Mouse (Mus musculus) liver, adult 2 months (tissue): ENCODE measurements around the gene Twnk. TPM values are rescaled to one million over a fixed set of nuclear protein-coding genes. Genes with fewer than 3 reads are reported as not detected.

Source experiments
- DNase-seq: peaks from one replicate; pipeline ENCODE4 v3.0.0-alpha.2; 2011; ENCODE audit warnings: low read depth, low spot score; ENCODE audit errors: extremely low read depth
- H3K27ac ChIP-seq: fragments of 200-500 bp; replicated peaks from 2 replicates; pipeline ENCODE4 v1.5.1; 2012; ENCODE audit warnings: low read depth, mild to moderate bottlenecking, control low read depth, inconsistent platforms, low read length; ENCODE audit not compliant: insufficient read depth
- H3K27me3 ChIP-seq: fragments of 200-500 bp; 2 replicates; pipeline ENCODE4 v1.6.1; 2012; ENCODE audit warnings: mild to moderate bottlenecking, moderate library complexity, low read length, inconsistent platforms; ENCODE audit not compliant: control insufficient read depth, insufficient read depth
- H3K36me3 ChIP-seq: fragments of 200-500 bp; 2 replicates; pipeline ENCODE4 v1.6.1; 2012; ENCODE audit warnings: low read length, inconsistent platforms; ENCODE audit not compliant: control insufficient read depth, insufficient read depth
- H3K4me1 ChIP-seq: fragments of 200-500 bp; 2 replicates; pipeline ENCODE4 v1.6.1; 2011; ENCODE audit warnings: low read length; ENCODE audit not compliant: control insufficient read depth, insufficient read depth
- H3K4me3 ChIP-seq: fragments of 200-500 bp; 2 replicates; pipeline ENCODE4 v1.5.1; 2011; ENCODE audit warnings: low read depth, mild to moderate bottlenecking, control low read depth, low read length, moderate library complexity; ENCODE audit not compliant: insufficient read depth
- H3K79me2 ChIP-seq: fragments of 200-500 bp; 2 replicates; pipeline ENCODE4 v1.6.1; 2012; ENCODE audit warnings: inconsistent platforms, mild to moderate bottlenecking, low read length, moderate library complexity; ENCODE audit not compliant: control insufficient read depth, insufficient read depth
- H3K9ac ChIP-seq: fragments of 200-500 bp; 2 replicates; pipeline ENCODE4 v1.6.1; 2012; ENCODE audit warnings: low read depth, mild to moderate bottlenecking, control low read depth, inconsistent platforms, low read length
- CTCF ChIP-seq: fragments of 200-500 bp; IDR thresholded peaks from 2 replicates; pipeline ENCODE4 v1.5.1; 2011; ENCODE audit warnings: low read depth, low read length, control low read depth
- POLR2A ChIP-seq: fragments of 200-500 bp; IDR thresholded peaks from 2 replicates; pipeline ENCODE4 v1.6.1; 2011; ENCODE audit warnings: low read length, control low read depth; ENCODE audit not compliant: insufficient read depth; ENCODE audit errors: extremely low read depth
- WGBS: fragments of 180-500 bp; shearing (Covaris S2); methylation state at CpG from one replicate; pipeline ENCODE4 v1.1.7; 2018; 5-methylcytosine and 5-hydroxymethylcytosine counted together
- polyA plus RNA-seq: library from polyadenylated mRNA; depleted of rRNA; stranded (reverse); fragments of >200 nt; gene quantifications from 2 replicates; pipeline ENCODE4 v1.2.3, GENCODE M21; 2012; rRNA removed
- total RNA-seq: library from RNA; depleted of rRNA; stranded (reverse); fragments of >200 nt; gene quantifications from 2 replicates; pipeline ENCODE4 v1.2.3, GENCODE M21; 2014; rRNA removed

Gene Twnk
- total RNA-seq, result 7.8 and 9.3 TPM in 2 replicates
- 11.8 and 11.9 TPM in 2 replicates for polyA plus RNA-seq

GRCm38 (mm10) chr19:45005444-45005843 lies at the start of gene Twnk:
Gene Twnk, plus strand, starts transcription at chr19:45005663.
- Histone ChIP-seq H3K79me2 (no peaks in the 10 kb centered on the region), H3K9ac (peak within 1 kb of the TSS; percentile 91), H3K4me1 (peaks cover 15% of the 10 kb centered on the region), H3K27me3 (no peaks in the 10 kb centered on the region), H3K36me3 (peaks cover 14% of the 10 kb centered on the region), H3K27ac (peak within 1 kb of the TSS; percentile 78), H3K4me3 (peak within 1 kb of the TSS; percentile 82)
- peak; percentile 75 for DNase-seq
- WGBS, result 7% methylated on average over 16 of the region's 16 CpGs
- TF ChIP-seq CTCF, result no peak
- 0 out of 2 replicates have a peak, but pooled peaks have one; percentile 37 for TF ChIP-seq POLR2A

GRCm38 (mm10) chr19:44959633-44960032 lies 45.8 kb upstream of the Twnk start:
- Histone ChIP-seq H3K27ac (no peak overlapping the region), H3K27me3 (no peaks in the 10 kb centered on the region), H3K4me3 (no peak overlapping the region), H3K36me3 (peaks cover 54% of the 10 kb centered on the region), H3K79me2 (no peaks in the 10 kb centered on the region), H3K4me1 (no peaks in the 10 kb centered on the region), H3K9ac (no peak overlapping the region)
- no peak for DNase-seq
- 99% methylated on average over 2 of the region's 2 CpGs for WGBS
- TF ChIP-seq CTCF (no peak), POLR2A (no peak)

- H3K27ac ChIP-seq, result no peak overlapping the region
- H3K36me3 ChIP-seq, result peaks cover 53% of the 10 kb centered on the region
- DNase-seq, result no peak
- H3K27me3 ChIP-seq, result no peaks in the 10 kb centered on the region
- H3K79me2 ChIP-seq, result no peaks in the 10 kb centered on the region
- H3K4me3 ChIP-seq, result no peak overlapping the region
- H3K9ac ChIP-seq, result no peak overlapping the region
- 95% methylated on average over 1 of the region's 1 CpGs for WGBS
- TF ChIP-seq POLR2A (no peak), CTCF (no peak)
- H3K4me1 ChIP-seq, result no peaks in the 10 kb centered on the region
These were observed 39.5 kb upstream of the Twnk start for GRCm38 (mm10) chr19:44965978-44966377.

DNA sequence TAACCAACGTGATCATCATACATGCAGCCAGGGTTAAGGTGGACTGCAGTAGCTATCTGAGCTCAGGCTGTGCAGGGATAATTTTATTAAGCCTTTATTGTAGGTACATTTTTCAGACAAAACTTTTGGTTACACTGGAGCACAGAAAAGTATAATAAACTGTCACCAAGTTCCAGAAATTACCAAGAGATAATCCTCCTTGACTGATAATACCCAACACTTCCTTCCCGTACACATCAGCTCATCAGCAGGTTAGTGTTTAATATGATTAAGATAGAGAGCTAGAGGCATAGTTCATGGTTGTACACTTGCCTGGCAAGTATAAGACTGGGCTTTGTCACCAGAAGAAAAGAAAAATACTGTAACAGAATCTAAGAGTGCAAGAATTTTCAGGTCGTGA lies 37.1 kb upstream of the Twnk start:
- 90% methylated on average over 3 of the region's 3 CpGs for WGBS
- H3K4me1 ChIP-seq, result no peaks in the 10 kb centered on the region
- no peak for DNase-seq
- TF ChIP-seq POLR2A (no peak), CTCF (no peak)
- no peak overlapping the region for H3K27ac ChIP-seq
- H3K27me3 ChIP-seq, result no peaks in the 10 kb centered on the region
- H3K4me3 ChIP-seq, result no peak overlapping the region
- H3K36me3 ChIP-seq, result peaks cover 58% of the 10 kb centered on the region
- H3K79me2 ChIP-seq, result no peaks in the 10 kb centered on the region
- H3K9ac ChIP-seq, result no peak overlapping the region

DNA sequence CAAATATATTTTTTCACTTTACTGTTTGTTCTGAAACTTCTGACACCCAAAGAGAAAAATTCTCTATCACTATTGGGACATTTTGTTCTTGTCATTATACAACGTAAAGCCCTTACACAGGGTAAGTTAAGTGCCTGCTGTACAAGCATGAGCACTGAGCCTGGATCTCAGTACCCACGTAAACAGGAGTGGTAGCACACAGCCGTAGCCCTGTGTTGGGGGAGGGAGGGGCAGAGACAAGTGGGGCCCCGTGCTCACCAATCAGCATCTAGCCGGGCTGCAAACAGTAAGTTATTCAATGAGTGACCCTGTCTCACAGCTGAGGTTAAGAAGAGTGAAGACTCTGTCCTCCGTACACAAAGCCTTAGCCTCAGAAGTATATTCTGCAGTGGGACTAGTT lies 28.8 kb upstream of the Twnk start:
- no peaks in the 10 kb centered on the region for H3K79me2 ChIP-seq
- TF ChIP-seq CTCF (no peak), POLR2A (no peak)
- no peaks in the 10 kb centered on the region for H3K27me3 ChIP-seq
- WGBS, result 89% methylated on average over 6 of the region's 6 CpGs
- no peaks in the 10 kb centered on the region for H3K4me1 ChIP-seq
- no peak for DNase-seq
- H3K36me3 ChIP-seq, result peaks cover 62% of the 10 kb centered on the region
- no peak overlapping the region for H3K9ac ChIP-seq
- H3K4me3 ChIP-seq, result no peak overlapping the region
- no peak overlapping the region for H3K27ac ChIP-seq

DNA sequence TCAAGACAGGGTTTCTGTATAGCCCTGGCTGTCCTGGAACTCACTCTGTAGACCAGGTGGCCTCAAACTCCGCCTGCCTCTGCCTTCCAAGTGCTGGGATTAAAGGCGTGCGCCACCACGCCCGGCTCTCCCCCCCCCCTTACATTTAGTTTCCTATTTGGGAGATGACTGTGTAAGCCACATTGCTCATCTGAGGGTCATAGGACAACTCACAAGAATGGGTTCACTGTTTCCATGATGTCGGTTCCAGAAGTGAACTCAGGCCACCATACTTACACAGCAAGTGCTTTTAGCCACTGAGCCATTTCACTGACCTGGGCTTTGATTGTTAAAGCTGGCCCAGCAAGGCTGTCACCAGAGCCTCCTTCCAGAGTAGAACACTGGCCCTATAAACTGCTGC lies 28.3 kb upstream of the Twnk start:
- no peak overlapping the region for H3K9ac ChIP-seq
- H3K36me3 ChIP-seq, result peaks cover 61% of the 10 kb centered on the region
- H3K27me3 ChIP-seq, result no peaks in the 10 kb centered on the region
- DNase-seq, result no peak
- no peak overlapping the region for H3K27ac ChIP-seq
- 88% methylated on average over 6 of the region's 6 CpGs for WGBS
- TF ChIP-seq POLR2A (no peak), CTCF (no peak)
- H3K4me3 ChIP-seq, result no peak overlapping the region
- no peaks in the 10 kb centered on the region for H3K79me2 ChIP-seq
- H3K4me1 ChIP-seq, result no peaks in the 10 kb centered on the region
